In the genomic region with DNA sequence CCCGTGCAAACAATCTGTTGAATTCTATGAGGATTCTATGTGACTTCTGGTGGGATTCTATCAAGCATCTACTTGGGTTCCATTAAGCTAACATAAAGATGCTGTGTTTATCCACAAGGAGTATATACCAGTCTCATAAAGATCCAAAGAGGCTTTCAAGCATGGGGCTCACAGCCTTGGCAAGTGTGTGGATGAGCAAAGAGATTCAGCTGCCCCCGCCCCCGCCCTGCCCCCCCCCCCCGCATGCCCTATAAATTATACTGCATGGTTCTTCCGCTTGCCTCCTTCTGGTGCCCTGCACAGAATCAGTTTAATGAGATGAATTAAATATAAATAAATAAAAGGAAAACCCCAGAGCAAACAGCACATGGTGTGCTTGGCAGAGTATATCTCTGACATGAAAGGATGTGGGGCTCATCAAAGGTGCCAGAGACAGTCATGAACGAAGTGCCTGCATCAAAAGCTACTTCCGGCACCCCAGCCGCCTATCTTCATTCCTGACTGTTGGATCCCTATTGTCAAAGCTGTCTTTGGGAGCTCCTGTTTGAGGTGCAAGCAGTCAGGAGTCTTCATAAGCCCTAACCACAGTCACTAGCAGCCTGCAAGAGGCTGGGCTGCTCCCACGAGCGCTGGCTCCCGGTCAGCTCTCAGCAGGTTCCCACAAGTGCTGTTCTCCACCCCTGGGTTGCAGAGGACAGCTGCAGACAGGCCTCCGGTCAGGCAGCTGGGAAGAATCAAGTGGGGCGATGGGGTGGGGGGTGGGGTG, we compare ENCODE assay signal across 10 mouse cellular contexts. TPM values are rescaled to one million over a fixed set of nuclear protein-coding genes. Genes with fewer than 3 reads are reported as not detected.
DNase-seq lines count a peak whose midpoint lies in the region; ATAC-seq and TF ChIP-seq lines count a peak whose summit lies in the region.
"Had no signal": no experiment of that assay in that cellular context is flagged by ENCODE, and none has a peak within 500 bp of the region (broad histone marks: within the 10 kb centered on the region; RNA-seq: fewer than 3 reads in every experiment).

No protein-coding gene starts in this region.

- peak; percentile 69; the same call in 1 of the 2 replicates for ATAC-seq in hindbrain, postnatal 0 days
- no peak for ATAC-seq in hindbrain, embryonic 12.5 days (ENCODE audit: low FRiP score)
- ATAC-seq in neural tube, embryonic 13.5 days (ENCODE audit: low read depth) = 0 out of 2 replicates have a peak, but pooled peaks have one; percentile 65
- ATAC-seq in megakaryocyte progenitor cell, adult 5-6 weeks (replicated peaks; ENCODE audit: poor library complexity) = no peak
- no peak for ATAC-seq in erythroid progenitor cell, adult 5-6 weeks (replicated peaks; ENCODE audit: low FRiP score, poor library complexity, severe bottlenecking)

- H3K4me3 ChIP-seq in hindbrain, postnatal 0 days (ENCODE audit: low read length) = no peak overlapping the region
- H3K4me3 ChIP-seq in hindbrain, embryonic 12.5 days = no peak overlapping the region
- no peak overlapping the region for H3K4me3 ChIP-seq in neural tube, embryonic 13.5 days
- H3K4me3 ChIP-seq: erythroblast, embryonic 14.5 days had no signal

- H3K9ac ChIP-seq in hindbrain, postnatal 0 days (replicated peaks; ENCODE audit: low read length) = no peak overlapping the region
- H3K9ac ChIP-seq in hindbrain, embryonic 12.5 days = no peak overlapping the region
- H3K9ac ChIP-seq in neural tube, embryonic 13.5 days = no peak overlapping the region

- no peak for TF ChIP-seq CTCF in hindbrain, postnatal 0 days (IDR thresholded peaks at IDR 0.05; ENCODE audit: low read depth)
- no peak for TF ChIP-seq CTCF in brain, embryonic 14.5 days (IDR thresholded peaks at IDR 0.05; ENCODE audit: borderline replicate concordance, extremely low read depth, insufficient read depth, insufficient read length)

- peak; percentile 34 for DNase-seq in hindbrain, postnatal 0 days (ENCODE audit: low spot score)
- DNase-seq in brain, embryonic 14.5 days (ENCODE audit: low read depth) = peak; percentile 35
- DNase-seq in gastrocnemius, postnatal 25 days = peak; percentile 33
- peak; percentile 65 for DNase-seq in kidney, postnatal 14 days

- no peak for TF ChIP-seq POLR2A in brain, embryonic 14.5 days (IDR thresholded peaks at IDR 0.05; ENCODE audit: borderline replicate concordance, extremely low read depth, insufficient read depth, insufficient read length, poor library complexity, severe bottlenecking)

- 30% methylated on average over 13 of the region's 13 CpGs for WGBS in hindbrain, postnatal 0 days
- 40% methylated on average over 13 of the region's 13 CpGs for WGBS in hindbrain, embryonic 12.5 days
- 24% methylated on average over 13 of the region's 13 CpGs for WGBS in neural tube, embryonic 13.5 days

- no peak overlapping the region for H3K27ac ChIP-seq in hindbrain, postnatal 0 days
- H3K27ac ChIP-seq in hindbrain, embryonic 12.5 days = no peak overlapping the region; the same call in 1 of the 2 replicates
- H3K27ac ChIP-seq in neural tube, embryonic 13.5 days (replicated peaks) = no peak overlapping the region
- H3K27ac ChIP-seq: macrophage had no signal

- H3K27me3 ChIP-seq in hindbrain, postnatal 0 days (ENCODE audit: insufficient read depth, low read length) = no peaks in the 10 kb centered on the region
- no peaks in the 10 kb centered on the region for H3K27me3 ChIP-seq in hindbrain, embryonic 12.5 days
- H3K27me3 ChIP-seq in neural tube, embryonic 13.5 days = no peaks in the 10 kb centered on the region

- H3K4me1 ChIP-seq in hindbrain, postnatal 0 days (ENCODE audit: insufficient read depth, low read length) = 0 out of 2 replicates have a peak, but pooled peaks cover 5% of the 10 kb centered on the region
- H3K4me1 ChIP-seq in hindbrain, embryonic 12.5 days = peaks cover 7% of the 10 kb centered on the region
- H3K4me1 ChIP-seq in neural tube, embryonic 13.5 days (replicated peaks) = peaks cover 12% of the 10 kb centered on the region

- H3K36me3 ChIP-seq in hindbrain, postnatal 0 days (ENCODE audit: insufficient read depth, low read length) = no peaks in the 10 kb centered on the region
- H3K36me3 ChIP-seq in hindbrain, embryonic 12.5 days = no peaks in the 10 kb centered on the region
- H3K36me3 ChIP-seq in neural tube, embryonic 13.5 days = no peaks in the 10 kb centered on the region

- H3K9me3 ChIP-seq in hindbrain, postnatal 0 days (ENCODE audit: low read length) = no peaks in the 10 kb centered on the region
- no peaks in the 10 kb centered on the region for H3K9me3 ChIP-seq in hindbrain, embryonic 12.5 days (replicated peaks)
- H3K9me3 ChIP-seq in neural tube, embryonic 13.5 days = no peaks in the 10 kb centered on the region

- peak overlapping the region; percentile 22; the same call in 1 of the 2 replicates for H3K4me2 ChIP-seq in hindbrain, postnatal 0 days (ENCODE audit: low read depth, low read length)
- H3K4me2 ChIP-seq in hindbrain, embryonic 12.5 days (replicated peaks) = no peak overlapping the region
- 0 out of 2 replicates have a peak overlapping the region, but pooled peaks have one; percentile 24 for H3K4me2 ChIP-seq in neural tube, embryonic 13.5 days

RNA-seq across cellular contexts. Expression of a gene that starts 46.5 kb away (rescaled TPM):
- total RNA-seq in hindbrain, postnatal 0 days (2014; rRNA removed) = 17.1 and 20.6 TPM in 2 replicates
- polyA plus RNA-seq in hindbrain, postnatal 0 days (2015; fragmentation: Nextera tagmentation; extraction: Ambion mirVana) = 12.5 and 14.0 TPM in 2 replicates
- polyA plus RNA-seq in hindbrain, embryonic 12.5 days (2016; fragmentation: Nextera tagmentation; extraction: Ambion mirVana) = 70.1 and 81.0 TPM in 2 replicates
- polyA plus RNA-seq in brain, embryonic 14.5 days (2012; rRNA removed) = 34.5 and 35.6 TPM in 2 replicates
- total RNA-seq in gastrocnemius, postnatal 25 days (2021) = 1 to 10 TPM; 3.6 to 5.1 TPM
- 17.8 and 25.9 TPM in 2 replicates for polyA plus RNA-seq in neural tube, embryonic 13.5 days (2015; fragmentation: Nextera tagmentation; extraction: Ambion mirVana)
- 0.37 and 0.42 TPM in 2 replicates for total RNA-seq in megakaryocyte progenitor cell, adult 5-6 weeks (2015)
- total RNA-seq in megakaryocyte progenitor cell, adult 5-6 weeks (2017) = 1.5 TPM in 2 replicates
- total RNA-seq in erythroid progenitor cell, adult 5-6 weeks (2015; ENCODE audit: low replicate concordance) = not detected in 2 replicates
- total RNA-seq in erythroid progenitor cell, adult 5-6 weeks (2017; ENCODE audit: low replicate concordance) = 1.8 TPM in 1 of 2 replicates, not detected in the other

Comparison
In these comparisons a context has a peak if more than half of its experiments do, and no peak if none do; other contexts are left out.
1. ATAC-seq: peak in hindbrain, postnatal 0 days (single experiment) and neural tube, embryonic 13.5 days (single experiment); none in hindbrain, embryonic 12.5 days (single experiment), megakaryocyte progenitor cell, adult 5-6 weeks (single experiment) and erythroid progenitor cell, adult 5-6 weeks (single experiment).
2. Peak in every context shown above with its lines, with median percentiles within 50 percentile points of each other: DNase-seq.